Mouse (Mus musculus) kidney, postnatal 25 days (tissue): ENCODE measurements around the gene Sema3a.

Experiments used
- DNase-seq, 2 experiments: peaks; one replicate each; pipeline ENCODE4 v3.0.0; 2021; ENCODE audit warnings: mixed read lengths in 2 of 2

Sema3a gene

GRCm38 (mm10) chr5:13125241-13125692, at the start of gene Sema3a:
Gene Sema3a (plus strand): TSS chr5:13125414.
- DNase-seq = no peak

GRCm38 (mm10) chr5:13084777-13085439, 40.3 kb upstream of the Sema3a start:
- no peak for DNase-seq

GRCm38 (mm10) chr5:13090431-13090830, 34.8 kb upstream of the Sema3a start:
- DNase-seq = no peak

- DNase-seq = no peak
Observed at GRCm38 (mm10) chr5:13109522-13109921, 15.7 kb upstream of the Sema3a start.

- DNase-seq = no peak
Observed at GRCm38 (mm10) chr5:13117236-13117635, 8.0 kb upstream of the Sema3a start.

GRCm38 (mm10) chr5:13125757-13126156, 543 bp downstream of the Sema3a start:
- DNase-seq = no peak

GRCm38 (mm10) chr5:13126196-13126595, 982 bp downstream of the Sema3a start:
- no peak for DNase-seq

GRCm38 (mm10) chr5:13127121-13127520, 1.9 kb downstream of the Sema3a start:
- no peak for DNase-seq

- no peak for DNase-seq
Observed at GRCm38 (mm10) chr5:13144733-13145457, 19.7 kb downstream of the Sema3a start.

GRCm38 (mm10) chr5:13149909-13150308, 24.7 kb downstream of the Sema3a start:
- DNase-seq = no peak

GRCm38 (mm10) chr5:13151002-13151401, 25.8 kb downstream of the Sema3a start:
- peak in 1 of 2 experiments; percentile 1 for DNase-seq

GRCm38 (mm10) chr5:13157761-13158612, 32.8 kb downstream of the Sema3a start:
- DNase-seq = no peak

GRCm38 (mm10) chr5:13182186-13182585, 57.0 kb downstream of the Sema3a start:
- no peak for DNase-seq

- no peak for DNase-seq
Observed at GRCm38 (mm10) chr5:13197886-13198285, 72.7 kb downstream of the Sema3a start.

GRCm38 (mm10) chr5:13199709-13200108, 74.5 kb downstream of the Sema3a start:
- no peak for DNase-seq

GRCm38 (mm10) chr5:13255353-13255752, 130.1 kb downstream of the Sema3a start:
- no peak for DNase-seq

GRCm38 (mm10) chr5:13256321-13256720, 131.1 kb downstream of the Sema3a start:
- DNase-seq = no peak

- no peak for DNase-seq
Observed at GRCm38 (mm10) chr5:13263087-13263486, 137.9 kb downstream of the Sema3a start.

GRCm38 (mm10) chr5:13263539-13263938, 138.3 kb downstream of the Sema3a start:
- DNase-seq = no peak

GRCm38 (mm10) chr5:13312667-13313066, 187.5 kb downstream of the Sema3a start:
- no peak for DNase-seq

- no peak for DNase-seq
Observed at GRCm38 (mm10) chr5:13313977-13314376, 188.8 kb downstream of the Sema3a start.

- no peak for DNase-seq
Observed at GRCm38 (mm10) chr5:13318728-13319429, 193.7 kb downstream of the Sema3a start.

- DNase-seq = no peak
Observed at GRCm38 (mm10) chr5:13320138-13320537, 194.9 kb downstream of the Sema3a start.
